Mouse (Mus musculus) Muller cell, postnatal 12 days (primary cell): ENCODE measurements at regions not wholly inside any gene's neighbourhood (a gene's known extent, or its start where the extent isn't known, plus 50 kb on each side); places are given as distances from the start of the nearest gene placed in this dataset.
A peak's percentile ranks its signal among the peaks of the same experiment; 100 is the strongest.

Source experiments
- DNase-seq: peaks from one replicate; pipeline ENCODE4 v3.0.0-alpha.2; 2015; ENCODE audit errors: inconsistent ontology term

GRCm38 (mm10) chr1:159034952-159035351 lies 54.7 kb upstream of the Pappa2 start:
- DNase-seq = no peak

- no peak for DNase-seq
Measured at GRCm38 (mm10) chr1:159036371-159036770, 56.1 kb upstream of the Pappa2 start.

- DNase-seq = no peak
Measured at GRCm38 (mm10) chr1:159045870-159046385, 65.6 kb upstream of the Pappa2 start.

GRCm38 (mm10) chr1:159065024-159065423 lies 84.7 kb upstream of the Pappa2 start:
- no peak for DNase-seq

GRCm38 (mm10) chr1:159099205-159099604 lies 118.9 kb upstream of the Pappa2 start:
- peak; percentile 39 for DNase-seq

- DNase-seq = peak; percentile 92
Measured at GRCm38 (mm10) chr1:159122201-159122600, 109.9 kb upstream of the Cop1 start.

- no peak for DNase-seq
Measured at GRCm38 (mm10) chr1:159124874-159125273, 107.2 kb upstream of the Cop1 start.

GRCm38 (mm10) chr1:159135301-159135700 lies 96.8 kb upstream of the Cop1 start:
- peak; percentile 67 for DNase-seq

- DNase-seq = no peak
Measured at GRCm38 (mm10) chr1:159147788-159148497, 84.2 kb upstream of the Cop1 start.

- no peak for DNase-seq
Measured at GRCm38 (mm10) chr1:159148498-159149187, 83.5 kb upstream of the Cop1 start.

- no peak for DNase-seq
Measured at GRCm38 (mm10) chr1:159149207-159149606, 82.9 kb upstream of the Cop1 start.

- DNase-seq = no peak
Measured at GRCm38 (mm10) chr1:159149721-159150120, 82.4 kb upstream of the Cop1 start.

- DNase-seq = no peak
Measured at GRCm38 (mm10) chr1:159150351-159150750, 81.8 kb upstream of the Cop1 start.

- DNase-seq = no peak
Measured at GRCm38 (mm10) chr1:159156428-159156827, 75.7 kb upstream of the Cop1 start.

GRCm38 (mm10) chr1:159160035-159160960 lies 71.8 kb upstream of the Cop1 start:
- no peak for DNase-seq

GRCm38 (mm10) chr1:159163113-159163885 lies 68.8 kb upstream of the Cop1 start:
- DNase-seq = no peak

GRCm38 (mm10) chr1:159182031-159182430 lies 50.1 kb upstream of the Cop1 start:
- no peak for DNase-seq
